Mouse (Mus musculus) liver, postnatal 0 days (tissue): Measurements from ENCODE around the gene Klhl33. TPM values are rescaled to one million over a fixed set of nuclear protein-coding genes. Genes with fewer than 3 reads are reported as not detected.
"Not testable (repeated sequence)": the region's sequence is repeated elsewhere in the genome, so short reads cannot be mapped to it uniquely, and the experiment has no call there.

Source experiments
- ATAC-seq: fragments of 200-750 bp; cut with Nextera tagmentation; 2 replicates; pipeline ENCODE4 v1.8.0; 2017; ENCODE audit warnings: mild to moderate bottlenecking, moderate library complexity
- DNase-seq: peaks from one replicate; pipeline ENCODE4 v3.0.0-alpha.2; 2016
- H3K27ac ChIP-seq: fragments of 300-500 bp; sonication (generic); 2 replicates; pipeline ENCODE4 v1.5.1; 2014; ENCODE audit warnings: antibody characterized with exemption, moderate library complexity, mild to moderate bottlenecking, low read depth
- H3K27me3 ChIP-seq: fragments of 300-500 bp; sonication (generic); 2 replicates; pipeline ENCODE4 v1.6.1; 2014; ENCODE audit warnings: low read length, control low read depth, mixed read lengths; ENCODE audit not compliant: insufficient read depth
- H3K36me3 ChIP-seq: fragments of 300-500 bp; sonication (generic); replicated peaks from 2 replicates; pipeline ENCODE4 v1.6.1; 2014; ENCODE audit warnings: mild to moderate bottlenecking, control low read depth, low read length, moderate library complexity, mixed read lengths; ENCODE audit not compliant: insufficient read depth
- H3K4me1 ChIP-seq: fragments of 300-500 bp; sonication (generic); 2 replicates; pipeline ENCODE4 v1.6.1; 2014; ENCODE audit warnings: antibody characterized with exemption, mild to moderate bottlenecking, control low read depth; ENCODE audit not compliant: insufficient read depth
- H3K4me2 ChIP-seq: fragments of 300-500 bp; sonication (generic); 2 replicates; pipeline ENCODE4 v1.6.1; 2014; ENCODE audit warnings: low read depth, mild to moderate bottlenecking, low read length, moderate library complexity, mixed read lengths
- H3K4me3 ChIP-seq: fragments of 300-500 bp; sonication (generic); 2 replicates; pipeline ENCODE4 v1.5.1; 2014; ENCODE audit warnings: low read depth, low read length
- H3K9ac ChIP-seq: fragments of 300-500 bp; sonication (generic); replicated peaks from 2 replicates; pipeline ENCODE4 v1.6.1; 2014; ENCODE audit warnings: mild to moderate bottlenecking, moderate library complexity
- H3K9me3 ChIP-seq: fragments of 300-500 bp; sonication (generic); 2 replicates; pipeline ENCODE4 v1.6.1; 2016; ENCODE audit warnings: mild to moderate bottlenecking, control low read depth, low read length, mixed read lengths
- CTCF ChIP-seq: sonication (generic); IDR thresholded peaks from 2 replicates; pipeline ENCODE4 v1.5.1; 2016; ENCODE audit warnings: antibody characterized with exemption, low read depth
- EP300 ChIP-seq: IDR thresholded peaks from 2 replicates; pipeline ENCODE4 v1.6.1; 2016; ENCODE audit warnings: antibody characterized with exemption, low read depth, mild to moderate bottlenecking
- WGBS: fragments of 180-500 bp; shearing (Covaris S2); extraction: QIAGEN DNeasy Blood & Tissue Kit; methylation state at CpG from one replicate; pipeline ENCODE4 v1.1.7; 2014; ENCODE audit not compliant: insufficient replicate concordance; 5-methylcytosine and 5-hydroxymethylcytosine counted together
- polyA plus RNA-seq: library from polyadenylated mRNA; unstranded; fragments of >200 nt; fragmentation: Nextera tagmentation; extraction: Ambion mirVana; gene quantifications from 2 replicates; pipeline ENCODE4 v1.2.1, GENCODE M21; 2015

Klhl33 gene
- polyA plus RNA-seq, 1 experiment from 2014 or later: 0.13 TPM

DNA sequence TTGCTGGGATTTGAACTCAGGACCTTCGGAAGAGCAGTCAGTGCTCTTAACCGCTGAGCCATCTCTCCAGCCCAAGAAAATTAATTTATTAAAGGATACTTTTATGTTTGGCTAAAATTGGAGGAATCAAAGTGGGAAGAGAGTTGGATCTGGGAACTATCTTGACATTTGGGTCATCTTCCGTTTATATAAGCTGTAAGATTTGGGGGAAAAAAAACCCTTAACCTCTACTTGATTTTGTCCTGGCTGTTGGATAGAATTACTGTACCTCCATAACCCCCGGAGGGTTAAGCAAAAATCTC is 7.5 kb upstream of the Klhl33 start:
- no peak for DNase-seq
- no peak overlapping the region for H3K9ac ChIP-seq
- no peak overlapping the region for H3K27ac ChIP-seq
- H3K4me2 ChIP-seq: no peak overlapping the region
- H3K4me1 ChIP-seq: peaks cover 8% of the 10 kb centered on the region
- no peaks in the 10 kb centered on the region for H3K36me3 ChIP-seq
- 0 out of 2 replicates have a peak, but pooled peaks have one; percentile 6 for TF ChIP-seq CTCF
- TF ChIP-seq EP300: no peak
- 80% methylated on average over 4 of the region's 4 CpGs for WGBS
- no peaks in the 10 kb centered on the region for H3K27me3 ChIP-seq
- no peak overlapping the region for H3K4me3 ChIP-seq
- ATAC-seq: no peak
- H3K9me3 ChIP-seq: 0 out of 2 replicates have a peak, but pooled peaks cover 3% of the 10 kb centered on the region

DNA sequence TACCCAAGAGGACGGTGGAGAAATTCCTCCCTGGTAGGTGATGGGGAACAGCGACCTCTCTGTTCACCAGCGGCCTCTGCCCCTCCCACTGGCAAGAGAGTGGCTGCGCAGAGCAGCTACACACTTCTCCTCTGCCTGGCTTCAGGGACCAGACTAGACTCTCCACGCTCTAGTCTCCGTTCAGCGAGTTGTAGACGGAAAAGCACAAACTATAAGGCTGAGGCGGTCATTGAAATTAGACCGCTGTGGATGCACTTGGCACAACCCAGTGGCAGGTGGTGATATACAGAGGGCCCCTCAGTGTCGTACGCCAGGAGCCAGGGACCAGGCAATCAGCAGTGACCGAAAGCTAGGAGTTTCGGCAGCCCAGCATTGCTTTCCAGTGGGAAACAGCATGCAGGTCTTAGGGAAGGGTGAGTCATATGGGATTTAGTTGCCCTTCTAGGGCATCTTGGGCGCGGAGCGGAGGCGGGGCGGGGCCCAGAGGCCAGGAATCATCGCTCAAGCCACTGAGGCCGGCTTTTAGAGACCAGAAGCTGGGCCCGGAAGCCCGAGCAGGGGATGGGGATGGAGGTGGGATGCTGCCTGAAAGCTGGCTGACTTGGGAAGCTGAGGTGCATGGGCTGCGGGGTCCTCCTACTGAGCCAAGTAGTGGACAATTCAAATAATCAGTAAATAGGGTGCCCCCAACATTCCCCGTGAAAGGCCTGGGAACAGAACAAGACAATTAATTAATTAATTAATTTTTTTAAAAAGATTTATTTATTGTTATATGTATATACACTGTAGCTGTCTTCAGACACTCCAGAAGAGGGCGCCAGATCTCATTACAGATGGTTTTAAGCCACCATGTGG is 6.9 kb upstream of the Klhl33 start:
- Histone ChIP-seq H3K4me2 (peak overlapping the region; percentile 76), H3K27me3 (no peaks in the 10 kb centered on the region), H3K4me3 (peak overlapping the region; percentile 54), H3K4me1 (peaks cover 8% of the 10 kb centered on the region), H3K9me3 (0 out of 2 replicates have a peak, but pooled peaks cover 3% of the 10 kb centered on the region), H3K36me3 (no peaks in the 10 kb centered on the region), H3K27ac (no peak overlapping the region), H3K9ac (peak overlapping the region; percentile 48)
- peak; percentile 53 for DNase-seq
- 9% methylated on average over 26 of the region's 26 CpGs for WGBS
- TF ChIP-seq EP300 (no peak), CTCF (peak; percentile 64)
- peak; percentile 79 for ATAC-seq

DNA sequence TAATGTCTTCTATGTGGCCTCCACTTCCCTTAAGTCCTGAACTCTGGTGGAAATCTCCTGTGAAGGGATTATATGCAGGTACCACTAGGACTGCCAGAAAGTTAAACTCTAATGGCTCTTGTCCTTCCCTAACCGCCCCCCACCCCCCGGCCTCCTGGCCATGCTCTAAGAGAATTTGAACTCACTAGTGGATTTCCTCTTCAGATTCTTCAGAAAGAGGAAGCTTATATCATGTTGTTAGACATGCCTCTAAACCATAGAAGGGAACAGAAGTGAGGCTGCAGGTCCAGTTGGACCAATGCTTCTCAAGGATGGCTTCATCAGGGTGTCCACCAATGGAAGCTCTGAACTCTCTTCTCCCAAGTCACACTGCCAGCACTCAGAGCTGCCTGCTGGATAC is 685 bp upstream of the Klhl33 start:
- not testable (repeated sequence) for H3K36me3 ChIP-seq, H3K4me2 ChIP-seq, H3K4me1 ChIP-seq, H3K27ac ChIP-seq, H3K9me3 ChIP-seq, H3K4me3 ChIP-seq, ATAC-seq, H3K9ac ChIP-seq, H3K27me3 ChIP-seq, DNase-seq
- WGBS: 49% methylated on average over 2 of the region's 2 CpGs

- Histone ChIP-seq H3K27ac (peak overlapping the region; percentile 78), H3K4me3 (peak overlapping the region; percentile 39), H3K9ac (peak overlapping the region; percentile 58), H3K9me3 (0 out of 2 replicates have a peak, but pooled peaks cover 3% of the 10 kb centered on the region), H3K4me1 (peaks cover 8% of the 10 kb centered on the region), H3K36me3 (no peaks in the 10 kb centered on the region), H3K4me2 (peak overlapping the region; percentile 77), H3K27me3 (no peaks in the 10 kb centered on the region)
- no peak for TF ChIP-seq CTCF
- TF ChIP-seq EP300: no peak
- DNase-seq (peak; percentile 13), ATAC-seq (no peak)
- 29% methylated on average over 23 of the region's 23 CpGs for WGBS
These were observed 447 bp downstream of the Klhl33 start for GRCm38 (mm10) chr14:50896747-50897373.

DNA sequence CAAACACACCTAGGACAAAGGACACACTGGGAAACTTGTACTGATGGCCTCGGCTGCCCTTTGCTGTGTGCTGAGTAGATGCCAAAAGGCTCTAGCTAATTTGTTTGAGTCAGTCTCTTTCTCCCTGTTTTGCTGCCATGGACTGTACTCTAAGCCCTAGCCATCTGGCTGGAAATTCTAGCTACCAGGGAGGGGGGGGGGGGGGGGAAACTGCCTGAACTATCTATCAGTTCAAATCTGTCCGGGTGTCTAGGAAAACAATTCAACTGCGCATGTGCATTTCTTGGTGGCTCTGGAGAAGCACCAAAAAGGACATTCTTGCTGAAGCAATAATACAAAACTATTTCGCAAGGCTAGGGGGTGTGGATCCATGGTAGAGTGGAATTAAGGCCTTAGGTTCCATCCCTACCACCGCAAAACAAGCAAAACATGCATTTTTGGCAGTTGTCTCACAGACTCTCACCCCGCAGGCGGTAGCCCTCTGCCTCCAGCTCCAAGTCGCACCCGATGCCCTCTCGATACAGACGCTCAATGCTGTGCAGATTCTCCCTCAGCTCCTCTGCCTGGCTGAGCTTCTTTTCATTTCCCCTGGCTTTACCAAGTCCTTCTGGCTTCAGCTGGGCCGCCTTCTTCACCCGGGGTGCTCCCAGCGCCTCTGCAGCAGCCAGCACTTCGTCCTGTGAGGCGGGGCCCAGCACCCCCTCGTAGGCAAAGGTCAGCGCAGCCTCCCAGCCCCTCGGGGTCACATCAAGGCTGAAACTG is 1.1 kb downstream of the Klhl33 start:
- peak overlapping the region; percentile 77 for H3K4me2 ChIP-seq
- peak overlapping the region; percentile 58 for H3K9ac ChIP-seq
- ATAC-seq (peak; percentile 88), DNase-seq (peak; percentile 61)
- 21% methylated on average over 19 of the region's 19 CpGs for WGBS
- 0 out of 2 replicates have a peak, but pooled peaks cover 3% of the 10 kb centered on the region for H3K9me3 ChIP-seq
- no peaks in the 10 kb centered on the region for H3K36me3 ChIP-seq
- peaks cover 8% of the 10 kb centered on the region for H3K4me1 ChIP-seq
- TF ChIP-seq CTCF (no peak), EP300 (no peak)
- peak overlapping the region; percentile 39 for H3K4me3 ChIP-seq
- H3K27ac ChIP-seq: peak overlapping the region; percentile 78
- H3K27me3 ChIP-seq: no peaks in the 10 kb centered on the region

- Histone ChIP-seq H3K27ac (peak overlapping the region; percentile 78), H3K4me1 (peaks cover 8% of the 10 kb centered on the region), H3K9me3 (0 out of 2 replicates have a peak, but pooled peaks cover 3% of the 10 kb centered on the region), H3K4me2 (no peak overlapping the region), H3K36me3 (no peaks in the 10 kb centered on the region), H3K27me3 (no peaks in the 10 kb centered on the region), H3K4me3 (no peak overlapping the region), H3K9ac (no peak overlapping the region)
- no peak for TF ChIP-seq EP300
- TF ChIP-seq CTCF: no peak
- ATAC-seq (no peak), DNase-seq (no peak)
These were observed 1.9 kb downstream of the Klhl33 start for GRCm38 (mm10) chr14:50895407-50895806.
